Mouse (Mus musculus): ENCODE measurements around the gene LTO1.
"Not testable (repeated sequence)": the region's sequence is repeated elsewhere in the genome, so short reads cannot be mapped to it uniquely, and the experiment has no call there.

LTO1 gene

DNA sequence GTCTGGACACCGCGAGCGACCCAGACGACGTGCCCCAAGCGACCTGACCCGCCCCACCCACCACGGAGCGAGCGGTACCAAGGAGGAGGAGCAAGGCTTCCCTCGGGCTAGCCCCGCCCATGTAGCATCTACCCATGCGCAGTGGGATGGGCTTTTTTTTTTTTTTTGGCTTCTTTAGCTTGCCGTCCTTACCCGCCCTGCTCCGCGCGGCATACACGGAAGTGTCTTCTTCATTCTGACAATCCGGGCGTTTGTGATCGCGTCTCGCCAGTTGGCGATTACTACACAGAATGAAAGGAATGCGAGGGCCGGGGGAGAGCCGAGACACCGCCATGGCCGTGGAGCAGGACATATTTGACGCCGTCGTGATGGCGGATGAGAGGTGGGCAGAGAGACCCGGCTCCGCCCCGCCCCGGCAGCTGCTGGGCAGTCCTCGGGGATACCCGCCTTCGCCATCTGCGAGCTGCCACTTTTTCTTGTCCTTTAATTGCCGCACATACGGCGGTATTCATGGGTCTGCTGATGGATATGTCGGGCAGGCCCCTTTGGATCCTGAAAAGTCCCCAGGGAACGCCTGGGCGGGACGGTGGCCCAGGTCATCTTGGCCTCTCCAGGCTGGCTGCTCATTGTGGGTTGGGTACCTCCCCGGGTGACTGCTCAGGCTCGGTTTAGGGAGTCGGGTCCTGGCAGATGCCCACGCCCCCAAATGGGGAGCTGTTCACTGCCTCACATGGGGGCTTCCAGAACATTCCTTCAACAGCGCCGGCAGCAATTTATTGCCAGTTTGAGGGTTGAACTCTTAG is at the start of gene LTO1:
Gene LTO1 (plus strand): TSS at position 153 of the 803 bp plus-strand sequence.
- peak; percentile 90 for ATAC-seq (ENCODE audit: low TSS enrichment)

GRCm38 (mm10) chr7:144867161-144867560 is 47.7 kb upstream of the LTO1 start:
- ATAC-seq (ENCODE audit: low TSS enrichment), result no peak

DNA sequence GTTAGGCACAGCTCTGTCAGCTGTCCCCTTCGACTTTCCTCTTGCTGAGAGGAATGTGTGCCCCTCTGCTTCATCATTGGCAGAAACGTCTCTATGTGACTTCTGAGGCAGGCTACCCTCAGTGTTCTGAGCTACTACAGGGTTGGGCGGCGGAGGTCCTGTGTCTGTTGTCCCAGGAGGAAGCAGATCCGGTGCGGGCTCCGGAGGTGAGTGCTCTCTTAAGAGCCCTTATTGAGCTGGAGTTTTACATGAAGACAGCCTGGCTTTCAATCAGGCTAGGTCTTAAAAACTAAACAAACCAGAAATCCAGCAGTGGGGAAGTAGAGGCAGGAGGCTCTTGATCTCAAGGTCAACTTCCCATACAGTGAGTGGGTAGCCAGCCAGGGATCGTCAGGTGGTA is 47.3 kb upstream of the LTO1 start:
- no peak for ATAC-seq (ENCODE audit: low TSS enrichment)

- ATAC-seq (ENCODE audit: low TSS enrichment), result no peak
Observed at GRCm38 (mm10) chr7:144872420-144872819, 42.5 kb upstream of the LTO1 start.

- ATAC-seq (ENCODE audit: low TSS enrichment), result no peak
Observed at GRCm38 (mm10) chr7:144873160-144873559, 41.7 kb upstream of the LTO1 start.

DNA sequence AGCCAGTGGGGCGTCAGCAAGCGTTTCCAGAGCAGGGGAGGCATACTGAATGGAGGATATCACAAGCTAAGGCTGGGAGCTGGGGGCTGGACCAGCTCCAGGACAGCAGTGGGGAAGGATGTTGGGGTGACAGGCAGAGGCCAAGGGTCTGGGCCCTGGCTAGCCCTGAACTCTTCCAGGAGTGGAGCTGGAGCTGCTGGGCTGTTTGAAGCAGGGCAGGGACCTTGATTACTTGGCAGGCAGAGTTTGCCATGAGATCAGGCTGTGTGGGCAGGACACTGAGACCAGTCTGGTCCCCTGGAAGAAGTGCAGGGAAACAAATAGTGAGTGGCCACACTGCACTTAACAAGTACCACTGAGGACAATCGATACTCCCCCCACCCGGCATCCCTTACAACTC is 40.7 kb upstream of the LTO1 start:
- ATAC-seq (ENCODE audit: low TSS enrichment), result no peak

GRCm38 (mm10) chr7:144878401-144878800 is 36.5 kb upstream of the LTO1 start:
- ATAC-seq (ENCODE audit: low TSS enrichment), result no peak

- no peak for ATAC-seq (ENCODE audit: low TSS enrichment)
Observed at GRCm38 (mm10) chr7:144883106-144883505, 31.8 kb upstream of the LTO1 start.

- ATAC-seq (ENCODE audit: low TSS enrichment), result no peak
Observed at GRCm38 (mm10) chr7:144887672-144888071, 27.2 kb upstream of the LTO1 start.

DNA sequence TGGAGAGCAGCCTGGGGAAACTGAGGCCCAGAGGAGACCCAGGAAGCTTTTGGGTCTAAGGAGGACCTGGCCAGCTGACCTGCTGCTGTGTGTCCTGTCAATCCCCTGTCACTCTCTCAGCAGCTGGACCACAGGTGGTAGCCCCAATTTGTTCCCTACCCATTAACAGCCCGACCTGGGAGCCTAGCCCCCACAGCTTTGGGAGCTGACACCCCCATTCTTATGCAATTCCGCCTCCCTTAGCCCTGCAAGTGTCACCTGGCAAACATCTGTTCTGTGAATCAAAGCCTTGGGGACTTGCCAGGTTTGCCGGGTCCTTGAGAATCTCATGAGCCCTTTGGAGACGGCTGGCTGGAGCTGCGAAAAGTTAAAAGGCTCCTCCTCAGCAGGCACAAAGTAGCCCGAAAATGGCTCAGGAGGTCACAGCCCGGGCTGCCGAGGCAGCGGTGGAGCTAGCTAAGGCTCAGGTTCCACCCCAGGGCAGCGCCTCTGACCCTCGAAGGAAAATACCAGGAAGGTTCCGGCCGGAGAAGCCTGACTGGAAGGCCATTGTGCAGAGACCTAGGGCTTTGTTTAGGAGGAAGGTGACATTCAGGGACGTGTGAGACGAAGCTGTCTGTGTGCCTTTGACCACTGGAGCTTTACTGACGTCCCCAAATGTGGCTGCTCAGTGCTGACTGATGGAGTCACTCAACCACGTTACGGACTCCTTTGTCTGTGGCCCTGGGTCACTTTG is 26.2 kb upstream of the LTO1 start:
- no peak for ATAC-seq (ENCODE audit: low TSS enrichment)

GRCm38 (mm10) chr7:144890661-144891060 is 24.2 kb upstream of the LTO1 start:
- not testable (repeated sequence) for ATAC-seq (ENCODE audit: low TSS enrichment)

GRCm38 (mm10) chr7:144891863-144892262 is 23.0 kb upstream of the LTO1 start:
- ATAC-seq (ENCODE audit: low TSS enrichment), result no peak

DNA sequence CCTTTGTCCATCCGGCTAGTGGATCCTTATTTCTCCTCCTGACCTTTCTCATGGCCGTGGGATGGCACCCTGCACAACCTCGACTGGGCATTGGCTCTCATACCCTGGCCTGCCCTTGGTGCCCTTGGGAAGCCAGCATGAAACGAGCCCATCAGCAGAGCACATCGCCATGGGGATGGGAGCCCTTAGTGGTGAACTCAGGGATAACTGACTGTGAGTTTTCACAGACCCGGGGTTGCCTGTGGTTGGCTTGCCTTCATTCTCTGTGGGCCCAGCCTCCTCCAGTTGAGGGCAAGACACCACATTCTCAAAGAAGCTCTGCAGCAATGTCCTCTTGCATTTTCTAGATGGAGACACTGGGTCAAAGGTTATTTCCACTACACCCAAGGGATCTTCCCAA is 22.6 kb upstream of the LTO1 start:
- no peak for ATAC-seq (ENCODE audit: low TSS enrichment)

GRCm38 (mm10) chr7:144894191-144894590 is 20.7 kb upstream of the LTO1 start:
- ATAC-seq (ENCODE audit: low TSS enrichment), result no peak

GRCm38 (mm10) chr7:144894706-144895105 is 20.2 kb upstream of the LTO1 start:
- ATAC-seq (ENCODE audit: low TSS enrichment), result no peak

DNA sequence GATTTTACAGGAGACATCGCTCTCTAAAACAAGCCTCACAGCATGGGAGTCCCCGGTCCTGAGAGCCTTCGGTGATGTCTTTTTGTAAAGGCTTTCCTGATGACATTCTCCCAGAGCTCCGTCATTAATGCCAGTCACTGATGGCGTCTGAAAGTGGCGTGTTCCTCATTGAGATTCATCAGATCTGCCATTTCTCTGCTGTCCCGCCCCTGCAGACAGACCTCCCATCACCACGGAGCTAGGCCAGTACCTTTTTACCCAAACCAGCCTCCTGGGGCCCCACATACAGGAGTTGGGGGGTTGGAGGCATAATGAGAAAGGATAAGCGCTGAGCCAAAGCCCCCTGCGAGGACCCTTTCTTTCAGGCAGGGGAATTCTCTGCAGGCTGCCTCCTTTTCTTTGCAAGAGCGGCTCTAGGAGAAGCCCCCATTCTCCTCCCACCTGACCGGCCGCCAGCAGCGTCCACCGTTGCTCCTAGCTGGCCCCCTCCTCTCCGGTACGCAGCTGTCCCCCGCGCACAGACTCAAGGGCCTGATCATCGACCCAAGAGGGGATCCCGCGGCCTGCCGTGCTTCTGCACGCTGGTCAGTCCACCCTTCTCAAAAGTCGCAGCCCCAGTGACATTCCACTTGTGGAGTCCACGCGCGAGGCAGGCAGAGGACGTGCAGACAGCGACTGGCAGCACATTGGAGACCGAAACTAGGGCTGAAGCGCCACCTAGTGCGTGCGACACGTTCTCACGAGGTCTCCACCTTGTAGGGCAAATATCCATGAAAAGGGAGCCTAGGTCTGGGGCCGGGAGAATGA is 19.4 kb upstream of the LTO1 start:
- peak; percentile 83 for ATAC-seq (ENCODE audit: low TSS enrichment)

DNA sequence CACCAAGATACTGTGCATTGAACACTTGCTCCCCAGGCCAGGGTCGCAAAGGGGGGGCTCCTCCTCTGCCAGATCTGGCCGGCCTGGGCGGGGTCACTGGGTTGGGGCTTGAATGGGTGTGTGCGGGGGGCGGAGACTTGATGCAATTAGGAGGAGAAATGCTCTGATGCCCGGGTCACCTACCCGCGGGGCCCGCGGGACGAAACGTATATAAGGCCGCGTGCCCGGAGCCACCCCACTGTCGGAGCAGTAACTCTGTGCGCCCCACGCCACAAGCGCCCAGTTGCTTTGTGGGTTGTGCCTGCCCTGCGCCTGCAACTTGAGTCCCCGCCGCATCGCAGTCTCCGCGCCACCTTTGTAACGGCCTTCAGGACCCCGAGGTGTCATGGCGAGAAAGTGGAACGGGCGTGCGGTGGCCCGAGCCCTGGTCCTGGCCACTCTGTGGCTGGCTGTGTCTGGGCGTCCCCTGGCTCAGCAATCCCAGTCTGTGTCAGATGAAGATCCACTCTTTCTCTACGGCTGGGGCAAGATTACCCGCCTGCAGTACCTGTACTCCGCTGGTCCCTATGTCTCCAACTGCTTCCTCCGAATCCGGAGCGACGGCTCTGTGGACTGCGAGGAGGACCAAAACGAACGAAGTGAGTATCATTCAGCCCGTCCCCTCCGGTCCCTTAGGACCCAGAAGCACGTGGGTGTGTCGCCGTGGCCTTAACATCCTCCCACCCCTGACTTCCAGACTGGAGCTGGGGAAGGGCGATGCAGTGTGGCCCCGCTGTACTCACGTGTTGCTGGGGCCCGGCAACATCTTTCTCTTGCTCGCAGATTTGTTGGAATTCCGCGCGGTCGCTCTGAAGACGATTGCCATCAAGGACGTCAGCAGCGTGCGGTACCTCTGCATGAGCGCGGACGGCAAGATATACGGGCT is 18.3 kb upstream of the LTO1 start, which contains the start of gene Fgf15:
Gene Fgf15 (plus strand): TSS at position 238 of the 925 bp plus-strand sequence.
- ATAC-seq (ENCODE audit: low TSS enrichment), result no peak

DNA sequence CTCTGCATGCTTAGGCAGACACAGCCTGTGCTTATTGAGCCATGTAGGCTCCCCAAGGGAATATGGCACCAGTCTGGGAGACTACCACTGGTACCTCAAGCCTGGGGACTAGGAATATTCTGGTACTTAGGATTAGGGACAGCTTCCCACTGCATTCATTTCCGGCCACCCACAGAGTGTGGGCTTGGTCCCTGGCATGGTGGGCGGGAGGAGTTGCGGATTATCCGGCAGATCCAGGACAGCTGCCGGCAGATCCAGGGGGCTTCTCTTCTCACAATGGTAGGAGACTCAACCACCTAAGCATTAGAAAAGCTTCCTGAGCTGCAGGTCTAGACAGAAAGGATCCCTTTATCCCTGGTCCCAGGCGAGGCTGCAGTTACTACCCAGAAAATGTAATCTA is 16.4 kb upstream of the LTO1 start:
- ATAC-seq (ENCODE audit: low TSS enrichment), result no peak

GRCm38 (mm10) chr7:144905514-144905913 is 9.4 kb upstream of the LTO1 start:
- ATAC-seq (ENCODE audit: low TSS enrichment), result not testable (repeated sequence)

DNA sequence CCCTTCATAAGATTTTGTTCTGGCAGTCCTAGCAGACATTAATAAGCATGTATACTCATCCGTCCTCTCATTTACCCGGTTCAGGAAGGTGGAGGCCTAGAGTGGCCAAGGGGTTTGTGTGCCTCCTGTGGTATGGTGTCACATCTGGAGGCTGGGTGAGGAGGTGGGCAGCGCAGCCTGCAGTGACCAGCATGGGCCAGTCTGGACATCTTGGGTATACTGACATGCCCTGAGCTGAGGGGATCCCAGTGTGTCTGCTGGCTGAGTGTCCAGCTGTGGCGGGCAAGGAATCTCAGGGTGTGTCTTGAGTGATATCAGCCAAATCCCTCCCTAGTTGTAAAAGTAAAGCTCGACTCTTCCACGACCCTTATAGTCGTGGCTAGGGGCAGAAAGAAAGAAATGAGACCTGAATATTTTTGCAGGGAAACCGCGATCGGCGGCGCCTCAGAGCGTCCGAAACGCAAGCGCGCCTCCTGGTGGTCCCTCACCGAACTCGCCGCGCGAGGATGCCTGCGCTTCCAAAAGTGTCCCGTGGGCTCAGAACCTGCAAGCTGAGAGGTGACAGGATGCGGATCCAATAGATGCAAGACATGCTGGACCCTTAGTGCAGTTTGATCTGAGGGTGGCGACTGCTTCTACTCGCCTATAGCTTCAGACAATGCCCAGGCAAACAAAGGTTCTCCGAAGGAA is 8.0 kb upstream of the LTO1 start:
- peak; percentile 58 for ATAC-seq (ENCODE audit: low TSS enrichment)

- ATAC-seq (ENCODE audit: low TSS enrichment), result no peak
Observed at GRCm38 (mm10) chr7:144907793-144908192, 7.1 kb upstream of the LTO1 start.
